Mouse (Mus musculus) liver, postnatal 0 days (tissue): ENCODE results near the gene Slc46a2. TPM values are rescaled to one million over a fixed set of nuclear protein-coding genes. Genes with fewer than 3 reads are reported as not detected.

Source experiments
- ATAC-seq: fragments of 200-750 bp; cut with Nextera tagmentation; 2 replicates; pipeline ENCODE4 v1.8.0; 2017; ENCODE audit warnings: mild to moderate bottlenecking, moderate library complexity
- DNase-seq: peaks from one replicate; pipeline ENCODE4 v3.0.0-alpha.2; 2016
- H3K27ac ChIP-seq: fragments of 300-500 bp; sonication (generic); 2 replicates; pipeline ENCODE4 v1.5.1; 2014; ENCODE audit warnings: antibody characterized with exemption, moderate library complexity, mild to moderate bottlenecking, low read depth
- H3K27me3 ChIP-seq: fragments of 300-500 bp; sonication (generic); 2 replicates; pipeline ENCODE4 v1.6.1; 2014; ENCODE audit warnings: low read length, control low read depth, mixed read lengths; ENCODE audit not compliant: insufficient read depth
- H3K36me3 ChIP-seq: fragments of 300-500 bp; sonication (generic); replicated peaks from 2 replicates; pipeline ENCODE4 v1.6.1; 2014; ENCODE audit warnings: mild to moderate bottlenecking, control low read depth, low read length, moderate library complexity, mixed read lengths; ENCODE audit not compliant: insufficient read depth
- H3K4me1 ChIP-seq: fragments of 300-500 bp; sonication (generic); 2 replicates; pipeline ENCODE4 v1.6.1; 2014; ENCODE audit warnings: antibody characterized with exemption, mild to moderate bottlenecking, control low read depth; ENCODE audit not compliant: insufficient read depth
- H3K4me2 ChIP-seq: fragments of 300-500 bp; sonication (generic); 2 replicates; pipeline ENCODE4 v1.6.1; 2014; ENCODE audit warnings: low read depth, mild to moderate bottlenecking, low read length, moderate library complexity, mixed read lengths
- H3K4me3 ChIP-seq: fragments of 300-500 bp; sonication (generic); 2 replicates; pipeline ENCODE4 v1.5.1; 2014; ENCODE audit warnings: low read depth, low read length
- H3K9ac ChIP-seq: fragments of 300-500 bp; sonication (generic); replicated peaks from 2 replicates; pipeline ENCODE4 v1.6.1; 2014; ENCODE audit warnings: mild to moderate bottlenecking, moderate library complexity
- H3K9me3 ChIP-seq: fragments of 300-500 bp; sonication (generic); 2 replicates; pipeline ENCODE4 v1.6.1; 2016; ENCODE audit warnings: mild to moderate bottlenecking, control low read depth, low read length, mixed read lengths
- CTCF ChIP-seq: sonication (generic); IDR thresholded peaks from 2 replicates; pipeline ENCODE4 v1.5.1; 2016; ENCODE audit warnings: antibody characterized with exemption, low read depth
- EP300 ChIP-seq: IDR thresholded peaks from 2 replicates; pipeline ENCODE4 v1.6.1; 2016; ENCODE audit warnings: antibody characterized with exemption, low read depth, mild to moderate bottlenecking
- WGBS: fragments of 180-500 bp; shearing (Covaris S2); extraction: QIAGEN DNeasy Blood & Tissue Kit; methylation state at CpG from one replicate; pipeline ENCODE4 v1.1.7; 2014; ENCODE audit not compliant: insufficient replicate concordance; 5-methylcytosine and 5-hydroxymethylcytosine counted together
- polyA plus RNA-seq: library from polyadenylated mRNA; unstranded; fragments of >200 nt; fragmentation: Nextera tagmentation; extraction: Ambion mirVana; gene quantifications from 2 replicates; pipeline ENCODE4 v1.2.1, GENCODE M21; 2015

The Slc46a2 gene
- not detected in 2 replicates for polyA plus RNA-seq

DNA sequence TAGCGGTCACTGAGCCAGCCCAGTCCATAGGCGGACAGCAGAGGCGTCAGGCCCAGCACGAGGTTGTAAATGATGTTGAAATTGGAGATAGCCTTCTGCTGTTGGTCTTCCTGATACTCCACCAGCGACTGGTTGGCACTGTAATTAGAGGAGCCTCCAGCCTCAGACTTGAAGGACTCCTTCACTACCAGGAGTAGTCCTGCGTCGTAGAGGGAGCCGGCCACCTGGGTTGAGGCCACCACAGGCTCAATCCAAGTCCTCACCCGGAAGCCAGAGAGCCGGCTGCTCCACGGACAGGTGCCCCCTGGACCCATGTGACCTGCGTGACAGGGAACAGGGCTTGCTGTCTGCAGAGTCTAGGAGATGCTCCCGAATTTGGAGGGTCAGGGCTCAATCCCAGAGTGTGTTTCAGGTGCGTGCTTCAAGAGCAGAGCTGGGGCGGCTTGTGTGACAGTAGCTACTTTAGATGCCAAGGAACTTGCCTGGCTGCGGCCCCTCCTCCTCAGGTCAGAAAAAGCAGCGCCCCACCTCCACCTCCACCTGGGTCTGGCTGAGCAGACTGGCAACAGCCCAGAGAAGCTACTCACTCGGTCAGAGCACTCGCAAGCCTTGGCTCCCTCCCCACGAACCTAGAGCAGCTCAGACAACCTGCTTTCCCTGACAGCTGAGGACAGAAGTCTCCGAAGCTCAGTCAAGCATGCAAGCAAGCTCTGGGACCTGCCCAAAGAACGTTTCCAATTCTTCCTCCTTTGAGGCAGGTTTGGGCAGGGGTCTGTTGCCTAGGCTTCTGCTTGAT lies at the start of gene Slc46a2:
Gene Slc46a2 (minus strand): TSS at position 449 of the 796 bp plus-strand sequence.
- Histone ChIP-seq H3K9ac (no peak within 1 kb of the TSS), H3K27me3 (peaks cover 9% of the 10 kb centered on the region), H3K9me3 (no peaks in the 10 kb centered on the region), H3K4me2 (no peak within 1 kb of the TSS), H3K27ac (no peak within 1 kb of the TSS), H3K4me1 (no peaks in the 10 kb centered on the region), H3K4me3 (no peak within 1 kb of the TSS), H3K36me3 (no peaks in the 10 kb centered on the region)
- WGBS: 16% methylated on average over 22 of the region's 22 CpGs
- no peak for DNase-seq
- no peak for ATAC-seq
- TF ChIP-seq CTCF: no peak
- TF ChIP-seq EP300: no peak

- DNase-seq: no peak
- WGBS: 38% methylated on average over 3 of the region's 3 CpGs
- H3K4me2 ChIP-seq: no peak within 1 kb of the TSS
- no peak within 1 kb of the TSS for H3K9ac ChIP-seq
- no peak within 1 kb of the TSS for H3K27ac ChIP-seq
- TF ChIP-seq EP300: no peak
- TF ChIP-seq CTCF: no peak
- no peaks in the 10 kb centered on the region for H3K36me3 ChIP-seq
- no peaks in the 10 kb centered on the region for H3K4me1 ChIP-seq
- H3K9me3 ChIP-seq: no peaks in the 10 kb centered on the region
- H3K4me3 ChIP-seq: no peak within 1 kb of the TSS
- no peak for ATAC-seq
- no peaks in the 10 kb centered on the region for H3K27me3 ChIP-seq
These were observed 48.8 kb upstream of the Slc46a2 start, which contains the start of gene Mup6 for GRCm38 (mm10) chr4:59963405-59964344. Gene Mup6, plus strand, starts transcription at chr4:59964294.

DNA sequence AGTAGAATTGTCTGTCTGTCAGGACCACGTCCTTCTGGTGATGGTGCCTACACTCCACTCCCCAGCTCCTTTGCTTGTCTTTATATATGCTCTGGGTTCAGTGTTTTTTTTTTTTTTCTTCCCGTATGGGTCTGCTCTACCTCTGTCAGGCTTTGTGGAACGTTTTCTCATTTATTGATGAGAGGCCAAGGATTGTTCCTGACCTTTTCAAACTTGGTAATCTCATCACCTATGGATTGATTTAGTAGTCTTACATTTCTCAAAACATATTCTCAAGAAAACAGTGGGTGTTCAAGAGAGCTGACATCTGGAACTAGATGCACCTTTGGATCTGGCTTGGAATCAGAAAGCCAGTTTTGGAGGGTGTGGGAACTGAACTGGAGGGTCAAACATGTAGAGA lies 45.8 kb upstream of the Slc46a2 start, which contains the start of gene Mup4:
Gene Mup4 (minus strand): TSS at position 101 of the 400 bp plus-strand sequence.
- ATAC-seq: no peak
- Histone ChIP-seq H3K9me3 (no peaks in the 10 kb centered on the region), H3K27ac (no peak within 1 kb of the TSS), H3K9ac (no peak within 1 kb of the TSS), H3K4me1 (no peaks in the 10 kb centered on the region), H3K27me3 (no peaks in the 10 kb centered on the region), H3K4me2 (no peak within 1 kb of the TSS), H3K36me3 (no peaks in the 10 kb centered on the region), H3K4me3 (no peak within 1 kb of the TSS)
- TF ChIP-seq CTCF (no peak), EP300 (no peak)
- no peak for DNase-seq
- WGBS: 54% methylated on average over 3 of the region's 3 CpGs

DNA sequence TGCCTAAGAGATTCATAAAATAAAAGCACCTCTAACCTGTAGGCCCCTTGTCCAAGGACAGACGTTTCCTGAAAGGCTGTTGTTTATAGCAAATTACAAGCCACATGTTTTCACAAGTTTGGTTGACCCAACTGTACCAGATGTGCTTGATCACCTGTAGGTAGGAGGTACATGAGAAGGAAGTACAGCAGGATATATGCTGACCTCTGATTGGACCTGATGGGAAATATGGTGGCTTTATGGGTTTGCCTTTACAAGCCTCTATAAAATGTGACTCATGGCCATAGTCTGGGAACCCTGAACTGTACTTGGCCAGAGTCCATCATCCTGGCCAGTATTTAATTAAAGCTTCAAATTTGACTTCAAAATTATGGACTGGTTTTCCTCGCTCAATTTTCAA lies 22.7 kb upstream of the Slc46a2 start:
- no peak for DNase-seq
- Histone ChIP-seq H3K27ac (no peak overlapping the region), H3K27me3 (no peaks in the 10 kb centered on the region), H3K9me3 (no peaks in the 10 kb centered on the region), H3K4me1 (no peaks in the 10 kb centered on the region), H3K9ac (no peak overlapping the region), H3K36me3 (no peaks in the 10 kb centered on the region), H3K4me3 (no peak overlapping the region), H3K4me2 (no peak overlapping the region)
- WGBS: 68% methylated on average over 2 of the region's 2 CpGs
- TF ChIP-seq CTCF (no peak), EP300 (no peak)
- ATAC-seq: no peak

GRCm38 (mm10) chr4:59932505-59933281 lies 17.8 kb upstream of the Slc46a2 start:
- Histone ChIP-seq H3K4me3 (no peak overlapping the region), H3K27me3 (no peaks in the 10 kb centered on the region), H3K4me2 (no peak overlapping the region), H3K4me1 (no peaks in the 10 kb centered on the region), H3K36me3 (no peaks in the 10 kb centered on the region), H3K27ac (no peak overlapping the region), H3K9ac (no peak overlapping the region), H3K9me3 (no peaks in the 10 kb centered on the region)
- 48% methylated on average over 6 of the region's 6 CpGs for WGBS
- TF ChIP-seq EP300 (no peak), CTCF (no peak; the same call in 1 of the 2 replicates)
- ATAC-seq: peak; percentile 27; the same call in 1 of the 2 replicates
- DNase-seq: no peak
